Mouse (Mus musculus): Measurements from ENCODE around the gene Padi6. TPM values are rescaled to one million over a fixed set of nuclear protein-coding genes. Genes with fewer than 3 reads are reported as not detected.
A peak's percentile ranks its signal among the peaks of the same experiment; 100 is the strongest.

Gene Padi6
- polyA plus RNA-seq, 1 experiment from 2014 or later, result not detected

GRCm38 (mm10) chr4:140709617-140710016, 32.8 kb downstream of the Padi6 start:
- H3K4me1 ChIP-seq (replicated peaks; ENCODE audit: control insufficient read depth, insufficient read depth, low read length), result 0 out of 2 replicates have a peak, but pooled peaks cover 6% of the 10 kb centered on the region
- no peak for ATAC-seq (ENCODE audit: low FRiP score)
- H3K4me3 ChIP-seq (ENCODE audit: low read depth, low read length), result no peak overlapping the region

GRCm38 (mm10) chr4:140709111-140709510, 33.3 kb downstream of the Padi6 start:
- Histone ChIP-seq H3K27me3 (ENCODE audit: control insufficient read depth, insufficient read depth, low read length) (no peaks in the 10 kb centered on the region), H3K4me1 (replicated peaks; ENCODE audit: control insufficient read depth, insufficient read depth, low read length) (peaks cover 8% of the 10 kb centered on the region; the same call in 1 of the 2 replicates), H3K9ac (ENCODE audit: low read depth, low read length) (no peak overlapping the region), H3K36me3 (ENCODE audit: control insufficient read depth, insufficient read depth, low read length) (peaks cover 22% of the 10 kb centered on the region), H3K4me2 (replicated peaks; ENCODE audit: low read depth, low read length) (no peak overlapping the region), H3K4me3 (ENCODE audit: low read depth, low read length) (no peak overlapping the region), H3K27ac (ENCODE audit: low read depth, low read length) (no peak overlapping the region), H3K9me3 (ENCODE audit: control insufficient read depth, low read length) (no peaks in the 10 kb centered on the region)
- 86% methylated on average over 7 of the region's 7 CpGs for WGBS
- ATAC-seq (ENCODE audit: low FRiP score) (no peak), DNase-seq (ENCODE audit: low spot score) (no peak)

More at GRCm38 (mm10) chr4:140709617-140710016, 32.8 kb downstream of the Padi6 start:
- Histone ChIP-seq H3K36me3 (ENCODE audit: control insufficient read depth, insufficient read depth, low read length) (peaks cover 26% of the 10 kb centered on the region), H3K9ac (ENCODE audit: low read depth, low read length) (no peak overlapping the region), H3K27ac (ENCODE audit: low read depth, low read length) (0 out of 2 replicates have a peak overlapping the region, but pooled peaks have one; percentile 31), H3K27me3 (ENCODE audit: control insufficient read depth, insufficient read depth, low read length) (no peaks in the 10 kb centered on the region), H3K9me3 (ENCODE audit: control insufficient read depth, low read length) (no peaks in the 10 kb centered on the region), H3K4me2 (replicated peaks; ENCODE audit: low read depth, low read length) (no peak overlapping the region)
- no peak for DNase-seq (ENCODE audit: low spot score)
- 87% methylated on average over 10 of the region's 10 CpGs for WGBS

- no peak overlapping the region for H3K9ac ChIP-seq (ENCODE audit: low read depth, low read length)
- peaks cover 18% of the 10 kb centered on the region for H3K36me3 ChIP-seq (ENCODE audit: control insufficient read depth, insufficient read depth, low read length)
- ATAC-seq (ENCODE audit: low FRiP score) (no peak), DNase-seq (ENCODE audit: low spot score) (no peak)
- 92% methylated on average over 18 of the region's 18 CpGs for WGBS
- H3K4me1 ChIP-seq (replicated peaks; ENCODE audit: control insufficient read depth, insufficient read depth, low read length), result peaks cover 12% of the 10 kb centered on the region
- H3K27ac ChIP-seq (ENCODE audit: low read depth, low read length), result no peak overlapping the region
- no peaks in the 10 kb centered on the region for H3K9me3 ChIP-seq (ENCODE audit: control insufficient read depth, low read length)
- no peak overlapping the region for H3K4me3 ChIP-seq (ENCODE audit: low read depth, low read length)
- H3K27me3 ChIP-seq (ENCODE audit: control insufficient read depth, insufficient read depth, low read length), result no peaks in the 10 kb centered on the region
- H3K4me2 ChIP-seq (replicated peaks; ENCODE audit: low read depth, low read length), result no peak overlapping the region
Observed at GRCm38 (mm10) chr4:140708297-140708927, 34.0 kb downstream of the Padi6 start.

- Histone ChIP-seq H3K27me3 (ENCODE audit: control insufficient read depth, insufficient read depth, low read length) (no peaks in the 10 kb centered on the region), H3K4me3 (ENCODE audit: low read depth, low read length) (no peak overlapping the region), H3K4me2 (replicated peaks; ENCODE audit: low read depth, low read length) (no peak overlapping the region), H3K9ac (ENCODE audit: low read depth, low read length) (no peak overlapping the region), H3K9me3 (ENCODE audit: control insufficient read depth, low read length) (no peaks in the 10 kb centered on the region), H3K27ac (ENCODE audit: low read depth, low read length) (no peak overlapping the region), H3K4me1 (replicated peaks; ENCODE audit: control insufficient read depth, insufficient read depth, low read length) (peaks cover 12% of the 10 kb centered on the region), H3K36me3 (ENCODE audit: control insufficient read depth, insufficient read depth, low read length) (peaks cover 15% of the 10 kb centered on the region)
- DNase-seq (ENCODE audit: low spot score), result no peak
- WGBS, result 88% methylated on average over 4 of the region's 4 CpGs
- no peak for ATAC-seq (ENCODE audit: low FRiP score)
Observed at GRCm38 (mm10) chr4:140707615-140708014, 34.8 kb downstream of the Padi6 start.

- DNase-seq (ENCODE audit: low spot score) (no peak), ATAC-seq (ENCODE audit: low FRiP score) (no peak)
- 0 out of 2 replicates have a peak overlapping the region, but pooled peaks have one; percentile 2 for H3K27ac ChIP-seq (ENCODE audit: low read depth, low read length)
- H3K27me3 ChIP-seq (ENCODE audit: control insufficient read depth, insufficient read depth, low read length), result peaks cover 15% of the 10 kb centered on the region
- WGBS, result 57% methylated on average over 4 of the region's 4 CpGs
- H3K4me2 ChIP-seq (replicated peaks; ENCODE audit: low read depth, low read length), result peak overlapping the region; percentile 84
- H3K36me3 ChIP-seq (ENCODE audit: control insufficient read depth, insufficient read depth, low read length), result peaks cover 4% of the 10 kb centered on the region; the same call in 1 of the 2 replicates
- H3K4me3 ChIP-seq (ENCODE audit: low read depth, low read length), result peak overlapping the region; percentile 97
- H3K9ac ChIP-seq (ENCODE audit: low read depth, low read length), result peak overlapping the region; percentile 95
- H3K4me1 ChIP-seq (replicated peaks; ENCODE audit: control insufficient read depth, insufficient read depth, low read length), result peaks cover 9% of the 10 kb centered on the region
- no peaks in the 10 kb centered on the region for H3K9me3 ChIP-seq (ENCODE audit: control insufficient read depth, low read length)
Observed at GRCm38 (mm10) chr4:140704166-140704565, 38.3 kb downstream of the Padi6 start.

GRCm38 (mm10) chr4:140703636-140704035, 38.8 kb downstream of the Padi6 start:
- H3K4me1 ChIP-seq (replicated peaks; ENCODE audit: control insufficient read depth, insufficient read depth, low read length), result peaks cover 9% of the 10 kb centered on the region
- no peaks in the 10 kb centered on the region for H3K9me3 ChIP-seq (ENCODE audit: control insufficient read depth, low read length)
- ATAC-seq (ENCODE audit: low FRiP score) (no peak), DNase-seq (ENCODE audit: low spot score) (peak; percentile 54)
- H3K4me3 ChIP-seq (ENCODE audit: low read depth, low read length), result peak overlapping the region; percentile 97
- peak overlapping the region; percentile 95 for H3K9ac ChIP-seq (ENCODE audit: low read depth, low read length)
- peaks cover 3% of the 10 kb centered on the region; the same call in 1 of the 2 replicates for H3K36me3 ChIP-seq (ENCODE audit: control insufficient read depth, insufficient read depth, low read length)
- peaks cover 20% of the 10 kb centered on the region for H3K27me3 ChIP-seq (ENCODE audit: control insufficient read depth, insufficient read depth, low read length)
- H3K4me2 ChIP-seq (replicated peaks; ENCODE audit: low read depth, low read length), result peak overlapping the region; percentile 84
- peak overlapping the region; percentile 99; the same call in 1 of the 2 replicates for H3K27ac ChIP-seq (ENCODE audit: low read depth, low read length)
- WGBS, result 9% methylated on average over 8 of the region's 8 CpGs

- H3K36me3 ChIP-seq (ENCODE audit: control insufficient read depth, insufficient read depth, low read length), result no peaks in the 10 kb centered on the region
- no peaks in the 10 kb centered on the region for H3K9me3 ChIP-seq (ENCODE audit: control insufficient read depth, low read length)
- DNase-seq (ENCODE audit: low spot score) (peak; percentile 91), ATAC-seq (ENCODE audit: low FRiP score) (peak; percentile 80)
- peak overlapping the region; percentile 97 for H3K4me3 ChIP-seq (ENCODE audit: low read depth, low read length)
- peak overlapping the region; percentile 99 for H3K27ac ChIP-seq (ENCODE audit: low read depth, low read length)
- H3K4me2 ChIP-seq (replicated peaks; ENCODE audit: low read depth, low read length), result peak overlapping the region; percentile 84
- H3K4me1 ChIP-seq (replicated peaks; ENCODE audit: control insufficient read depth, insufficient read depth, low read length), result peaks cover 9% of the 10 kb centered on the region
- H3K27me3 ChIP-seq (ENCODE audit: control insufficient read depth, insufficient read depth, low read length), result peaks cover 22% of the 10 kb centered on the region
- peak overlapping the region; percentile 95 for H3K9ac ChIP-seq (ENCODE audit: low read depth, low read length)
- 0% methylated on average over 41 of the region's 68 CpGs for WGBS
Observed at GRCm38 (mm10) chr4:140702611-140703327, 39.7 kb downstream of the Padi6 start.

GRCm38 (mm10) chr4:140701716-140702561, 40.5 kb downstream of the Padi6 start:
- DNase-seq (ENCODE audit: low spot score), result peak; percentile 63
- no peak for ATAC-seq (ENCODE audit: low FRiP score)
- Histone ChIP-seq H3K4me3 (ENCODE audit: low read depth, low read length) (peak overlapping the region; percentile 97), H3K9ac (ENCODE audit: low read depth, low read length) (peak overlapping the region; percentile 95), H3K4me1 (replicated peaks; ENCODE audit: control insufficient read depth, insufficient read depth, low read length) (peaks cover 9% of the 10 kb centered on the region), H3K4me2 (replicated peaks; ENCODE audit: low read depth, low read length) (peak overlapping the region; percentile 84), H3K27ac (ENCODE audit: low read depth, low read length) (peak overlapping the region; percentile 99), H3K9me3 (ENCODE audit: control insufficient read depth, low read length) (no peaks in the 10 kb centered on the region), H3K36me3 (ENCODE audit: control insufficient read depth, insufficient read depth, low read length) (no peaks in the 10 kb centered on the region), H3K27me3 (ENCODE audit: control insufficient read depth, insufficient read depth, low read length) (peaks cover 22% of the 10 kb centered on the region)
- 0% methylated on average over 12 of the region's 107 CpGs for WGBS

Data from hindbrain, embryonic 11.5 days (tissue).